Mouse (Mus musculus): ENCODE measurements around the gene Zbtb20.

DNA sequence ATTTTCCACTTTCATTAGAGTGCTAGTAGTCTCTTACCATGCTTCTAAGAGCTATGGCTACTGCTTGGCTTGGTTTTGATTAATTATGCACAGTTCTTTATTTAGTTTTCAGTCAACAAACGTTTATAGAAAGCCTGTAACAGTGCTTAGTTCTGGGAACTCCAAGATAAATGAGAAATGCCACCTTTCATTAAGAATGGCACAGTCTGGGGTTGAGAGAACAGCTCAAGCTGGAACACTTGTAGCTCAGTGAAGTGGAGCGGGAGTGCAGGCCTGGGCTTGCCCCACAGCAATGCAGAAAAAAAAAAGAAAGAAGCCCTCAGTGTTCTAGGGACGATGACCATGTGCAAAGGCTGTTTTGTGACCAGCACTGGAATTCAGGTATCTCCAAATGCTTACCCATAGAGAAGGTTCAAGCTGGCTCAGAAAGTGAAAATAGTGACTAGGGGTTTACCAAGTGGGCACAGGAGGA, 589.7 kb downstream of the Zbtb20 start:
- TF ChIP-seq CTCF (IDR thresholded peaks at IDR 0.05; ENCODE audit: low read depth) (no peak), EP300 (IDR thresholded peaks at IDR 0.05; ENCODE audit: low read depth) (no peak)

All from heart, postnatal 0 days (tissue).